Mouse (Mus musculus): Measurements from ENCODE around the gene Kcnip1.

- TF ChIP-seq CTCF (IDR thresholded peaks at IDR 0.05; ENCODE audit: low read depth) = no peak
- no peak for TF ChIP-seq EP300 (IDR thresholded peaks at IDR 0.05; ENCODE audit: low read depth)
These were observed 66.4 kb downstream of the Kcnip1 start for GRCm38 (mm10) chr11:33926551-33926950.
